Mouse (Mus musculus) ovary, postnatal 10 days (tissue): ENCODE measurements around the gene Cfl1.

ENCODE experiments used
- DNase-seq: peaks from one replicate; pipeline ENCODE4 v3.0.0; 2022; ENCODE audit warnings: low spot score

The Cfl1 gene

GRCm38 (mm10) chr19:5465037-5465436, 25.2 kb upstream of the Cfl1 start:
- DNase-seq, result no peak

- DNase-seq, result no peak
Observed at GRCm38 (mm10) chr19:5466916-5467500, 23.2 kb upstream of the Cfl1 start.

- DNase-seq, result no peak
Observed at GRCm38 (mm10) chr19:5468374-5468773, 21.9 kb upstream of the Cfl1 start, which contains the start of gene Ctsw. TSS of gene Ctsw (minus strand) at chr19:5468507.

- DNase-seq, result no peak
Observed at GRCm38 (mm10) chr19:5471846-5472245, 18.4 kb upstream of the Cfl1 start.

- no peak for DNase-seq
Observed at GRCm38 (mm10) chr19:5472857-5473256, 17.4 kb upstream of the Cfl1 start.

- DNase-seq, result peak; percentile 49
Observed at GRCm38 (mm10) chr19:5473720-5474119, 16.5 kb upstream of the Cfl1 start, which contains the start of gene Efemp2. TSS of gene Efemp2 (plus strand) at chr19:5473954.

GRCm38 (mm10) chr19:5474281-5475068, 15.8 kb upstream of the Cfl1 start:
- DNase-seq, result no peak

- DNase-seq, result no peak
Observed at GRCm38 (mm10) chr19:5475069-5475714, 15.1 kb upstream of the Cfl1 start.

- DNase-seq, result no peak
Observed at GRCm38 (mm10) chr19:5477004-5477667, 13.1 kb upstream of the Cfl1 start.

GRCm38 (mm10) chr19:5477668-5478300, 12.5 kb upstream of the Cfl1 start:
- DNase-seq, result no peak

GRCm38 (mm10) chr19:5480016-5480415, 10.2 kb upstream of the Cfl1 start:
- DNase-seq, result no peak

- DNase-seq, result no peak
Observed at GRCm38 (mm10) chr19:5481398-5481797, 8.9 kb upstream of the Cfl1 start.

GRCm38 (mm10) chr19:5483386-5484359, 6.6 kb upstream of the Cfl1 start:
- DNase-seq, result no peak

GRCm38 (mm10) chr19:5484496-5484895, 5.8 kb upstream of the Cfl1 start:
- DNase-seq, result no peak

- DNase-seq, result no peak
Observed at GRCm38 (mm10) chr19:5485371-5485770, 4.9 kb upstream of the Cfl1 start.

GRCm38 (mm10) chr19:5485821-5486220, 4.4 kb upstream of the Cfl1 start:
- no peak for DNase-seq

- DNase-seq, result no peak
Observed at GRCm38 (mm10) chr19:5486286-5486685, 4.0 kb upstream of the Cfl1 start.

GRCm38 (mm10) chr19:5486771-5487170, 3.5 kb upstream of the Cfl1 start:
- no peak for DNase-seq

GRCm38 (mm10) chr19:5487768-5488550, 2.3 kb upstream of the Cfl1 start, which contains the start of gene Mus81:
TSS of gene Mus81 (minus strand) at chr19:5488402.
- DNase-seq, result peak; percentile 90
